Mouse (Mus musculus) spleen, embryonic (tissue): ENCODE measurements around the gene Wdr59.

Experiments used
- CTCF ChIA-PET: fragments of 350-600 bp; sonication (Branson Sonifier 250); formaldehyde crosslinking; loops from one replicate; lab custom pipeline; 2022; lab: Charles Lee

Wdr59 gene

DNA sequence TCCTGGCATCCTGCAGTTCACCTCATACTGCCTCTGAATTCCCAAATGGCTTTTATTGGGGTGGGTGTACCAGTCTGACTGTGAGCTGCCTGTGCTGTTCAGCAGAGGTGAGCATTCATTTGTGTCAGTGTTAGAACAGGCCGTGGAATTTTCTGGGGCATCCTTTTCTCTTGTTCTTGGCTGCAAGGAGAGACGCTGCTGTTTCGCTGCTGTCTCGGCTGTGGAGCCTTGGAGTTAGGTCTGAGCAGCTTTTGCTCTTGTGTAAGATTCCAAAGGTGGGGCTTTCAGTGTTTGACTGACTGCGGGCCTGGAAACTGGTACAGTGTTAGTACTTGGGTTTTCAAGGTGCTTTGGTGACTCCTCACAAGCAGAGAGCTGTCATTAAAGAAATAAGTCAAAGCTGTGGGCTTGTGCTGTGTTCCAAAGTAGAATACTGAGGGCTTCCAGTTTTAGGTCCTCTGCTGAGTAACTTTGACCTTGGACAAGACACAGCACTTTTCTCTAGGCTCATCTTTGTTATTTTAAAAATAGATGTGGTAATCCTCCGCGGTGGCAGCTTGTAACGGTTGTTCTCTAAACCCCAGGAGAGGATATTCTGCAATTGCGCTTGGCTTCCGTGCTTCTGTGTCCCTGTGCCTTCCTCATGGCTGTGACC lies 17.7 kb upstream of the Wdr59 start:
- CTCF ChIA-PET: interaction anchor here (0.7 kb wide), 1 partner anchor 61 kb away, joined by 20 read pairs; no protein-coding TSS in a partner anchor

GRCm38 (mm10) chr8:111538194-111538593 lies 16.3 kb upstream of the Wdr59 start:
- CTCF ChIA-PET: interaction anchor here (0.7 to 1.2 kb wide), 2 partner anchors 15 to 28 kb away, joined by 3 read pairs; no protein-coding TSS in a partner anchor

DNA sequence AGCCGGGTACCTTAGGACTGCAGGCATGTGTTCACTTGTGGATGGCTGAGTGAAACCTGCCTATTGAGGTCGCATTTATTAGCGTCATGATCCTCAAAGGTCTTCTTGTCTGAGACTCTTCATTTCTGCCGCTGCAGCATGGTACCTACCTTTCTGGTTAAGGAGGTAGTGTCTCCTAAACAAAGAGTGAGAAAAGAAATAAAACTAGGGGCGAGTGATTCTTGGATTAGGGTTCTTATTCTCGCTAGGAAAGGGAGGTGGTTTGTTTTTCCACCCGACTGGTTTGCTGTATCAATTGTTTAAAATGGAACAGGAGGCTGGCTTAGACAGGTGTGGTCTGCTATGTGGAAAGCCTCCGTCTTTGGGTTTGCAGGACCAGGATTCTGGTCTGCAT lies 15.9 kb upstream of the Wdr59 start:
- CTCF ChIA-PET: interaction anchor here (1.2 kb wide), 1 partner anchor 29 kb away, joined by 3 read pairs; no protein-coding TSS in a partner anchor

DNA sequence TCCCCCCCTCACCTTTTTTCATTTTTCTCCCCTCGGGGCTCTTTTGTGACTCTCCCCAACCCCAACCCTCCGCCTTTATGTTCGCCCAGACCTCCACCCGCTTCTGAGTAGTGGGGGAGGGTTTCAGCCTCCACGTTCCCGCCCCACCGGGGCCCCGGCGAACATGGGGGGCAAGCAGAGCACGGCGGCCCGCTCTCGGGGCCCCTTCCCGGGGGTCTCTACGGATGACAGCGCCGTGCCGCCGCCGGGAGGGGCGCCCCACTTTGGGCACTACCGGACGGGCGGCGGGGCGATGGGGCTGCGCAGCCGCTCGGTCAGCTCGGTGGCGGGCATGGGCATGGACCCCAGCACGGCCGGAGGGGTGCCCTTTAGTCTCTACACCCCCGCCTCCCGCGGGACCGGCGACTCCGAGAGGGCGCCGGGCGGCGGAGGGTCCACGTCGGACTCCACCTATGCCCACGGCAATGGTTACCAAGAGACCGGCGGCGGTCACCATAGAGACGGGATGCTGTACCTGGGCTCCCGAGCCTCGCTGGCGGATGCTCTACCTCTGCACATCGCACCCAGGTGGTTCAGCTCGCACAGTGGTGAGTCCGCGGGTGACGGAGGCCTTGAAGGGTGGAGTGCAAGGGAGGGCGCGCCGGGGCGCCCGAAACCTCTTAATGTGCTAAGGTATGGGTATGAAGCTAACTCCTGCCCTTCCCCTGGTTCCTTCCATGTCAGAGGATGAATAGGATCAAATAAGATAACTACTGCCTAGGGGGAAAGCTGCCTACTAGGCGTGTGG lies 15.3 kb upstream of the Wdr59 start:
- CTCF ChIA-PET: interaction anchor here (1.2 kb wide), 1 partner anchor 29 kb away, joined by 3 read pairs; no protein-coding TSS in a partner anchor

GRCm38 (mm10) chr8:111536031-111536977 lies 14.4 kb upstream of the Wdr59 start, which contains the start of gene Znrf1:
Gene Znrf1 (plus strand): TSS chr8:111536097.
- CTCF ChIA-PET: interaction anchor here (0.6 to 0.7 kb wide), 4 partner anchors 9 to 72 kb away, joined by 3 to 37 read pairs (median 8); no protein-coding TSS in a partner anchor

DNA sequence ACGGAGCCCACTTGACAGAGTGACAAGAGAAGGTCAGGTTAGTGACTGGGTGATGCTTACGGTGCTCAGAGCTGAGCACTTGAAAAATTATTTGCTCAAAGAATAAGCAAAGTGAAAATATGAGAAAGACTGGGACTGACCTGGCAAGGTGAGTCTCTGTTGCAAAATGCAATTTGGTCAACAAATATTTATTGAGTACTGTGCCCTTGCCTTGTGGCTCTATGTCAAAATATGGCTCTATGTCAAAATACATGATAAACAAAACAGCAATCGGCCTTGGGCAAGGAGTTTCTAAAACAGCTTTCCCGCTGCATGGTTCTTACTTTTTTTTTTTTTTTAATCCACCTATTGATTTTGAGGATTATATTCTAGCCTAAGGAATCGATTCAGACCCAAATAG lies 13.6 kb upstream of the Wdr59 start:
- CTCF ChIA-PET: interaction anchor here (0.6 to 0.7 kb wide), 3 partner anchors 9 to 69 kb away, joined by 3 to 37 read pairs (median 10); no protein-coding TSS in a partner anchor

- CTCF ChIA-PET: interaction anchor here (0.7 kb wide), 1 partner anchor 91 kb away, joined by 3 read pairs; no protein-coding TSS in a partner anchor
These were observed 11.6 kb upstream of the Wdr59 start for GRCm38 (mm10) chr8:111533503-111533902.

DNA sequence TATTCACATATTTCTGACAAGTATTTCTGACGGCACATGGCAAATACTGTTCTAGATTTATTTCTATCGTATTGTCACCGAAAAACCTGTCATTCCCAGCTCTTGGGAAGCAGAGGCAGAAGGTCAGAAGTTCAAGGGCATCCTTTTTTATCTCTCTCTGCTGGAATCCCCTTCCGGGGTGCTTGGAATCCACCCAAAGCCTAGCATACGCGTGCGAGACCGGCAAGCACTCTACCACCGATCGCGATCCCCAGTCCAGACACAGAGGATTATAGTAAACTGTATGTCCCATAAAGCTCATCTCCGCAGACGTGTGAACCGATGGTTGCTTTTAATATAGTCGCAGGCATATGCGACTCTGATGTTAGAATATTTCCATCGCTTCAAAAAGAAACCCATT lies 9.7 kb upstream of the Wdr59 start:
- CTCF ChIA-PET: no interaction called here

GRCm38 (mm10) chr8:111531191-111531590 lies 9.3 kb upstream of the Wdr59 start:
- CTCF ChIA-PET: no interaction called here

DNA sequence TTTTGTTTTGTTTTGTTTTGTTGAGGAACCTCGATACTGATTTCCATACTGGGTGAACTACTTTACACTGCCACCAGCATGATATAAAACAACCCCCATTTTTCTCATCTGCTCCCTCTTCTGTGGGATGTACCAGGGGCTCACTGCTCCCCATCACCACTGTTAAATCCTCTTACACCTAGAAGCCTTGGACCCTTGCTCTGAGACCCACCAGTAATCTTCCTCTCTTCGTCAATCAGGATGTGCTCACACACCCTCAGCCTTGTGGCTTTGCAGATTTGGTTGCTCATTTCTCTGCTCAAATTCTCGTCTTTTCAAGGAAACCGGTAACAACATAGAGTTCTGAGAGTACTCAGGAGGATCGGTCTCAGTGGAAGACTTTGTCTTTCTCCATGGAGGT lies 6.2 kb upstream of the Wdr59 start:
- CTCF ChIA-PET: interaction anchor here (0.6 to 0.7 kb wide), 2 partner anchors 8 to 9 kb away, joined by 3 read pairs; partner anchors contain the start of gene Znrf1

DNA sequence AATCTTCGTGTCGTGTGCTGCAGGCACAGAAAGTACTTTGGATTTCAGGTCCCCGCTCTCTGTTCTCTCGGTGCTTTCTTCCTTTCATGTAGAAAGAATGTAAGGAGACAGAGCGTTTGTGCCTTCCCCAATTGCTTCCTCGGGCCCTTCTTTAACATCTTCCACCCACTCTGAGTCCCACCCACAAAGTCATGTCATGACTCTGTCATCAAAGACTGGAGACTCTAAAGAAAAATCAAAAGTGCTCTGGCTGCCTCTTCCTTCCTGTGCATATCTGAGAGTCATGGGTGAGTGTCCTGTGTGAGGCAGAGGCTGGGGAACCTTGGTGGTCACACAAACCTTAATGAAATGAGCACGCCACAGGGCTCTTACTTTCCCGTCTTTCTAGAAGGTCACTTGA lies 5.3 kb upstream of the Wdr59 start:
- CTCF ChIA-PET: interaction anchor here (0.6 kb wide), 1 partner anchor 9 kb away, joined by 3 read pairs; the partner anchor contains the start of gene Znrf1

DNA sequence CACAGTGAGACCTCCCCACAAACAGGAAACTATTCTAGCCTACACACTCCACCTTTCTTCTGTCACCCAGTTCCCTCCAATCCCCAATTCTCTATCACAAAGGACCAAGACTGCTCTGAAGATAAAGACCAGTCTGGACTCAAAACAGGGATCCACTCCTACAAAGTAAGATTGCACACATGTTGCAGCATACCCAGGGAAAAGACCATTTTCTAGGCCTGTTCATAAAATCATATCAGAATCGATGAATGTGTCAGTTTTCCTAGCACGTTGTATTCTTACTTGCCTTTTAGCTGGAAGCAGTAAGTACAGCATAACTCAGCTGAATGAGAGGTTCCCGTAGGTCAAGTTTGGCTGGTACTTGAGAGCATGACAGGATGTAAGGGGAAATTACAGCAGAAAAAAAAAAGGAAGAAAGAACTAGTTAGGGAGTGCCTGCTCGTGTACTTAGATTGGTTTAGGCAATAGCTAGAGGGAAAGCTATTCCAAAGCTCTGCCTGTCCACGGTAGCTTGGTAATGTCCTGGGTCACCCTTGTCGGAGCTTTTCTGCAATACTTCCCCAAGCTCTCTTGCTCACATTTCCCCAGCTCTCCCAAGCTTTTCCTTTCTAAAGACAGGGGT lies 4.6 kb upstream of the Wdr59 start:
- CTCF ChIA-PET: interaction anchor here (0.7 kb wide), 1 partner anchor 9 kb away, joined by 3 read pairs; no protein-coding TSS in a partner anchor

- CTCF ChIA-PET: no interaction called here
These were observed 4.4 kb downstream of the Wdr59 start for GRCm38 (mm10) chr8:111517466-111517865.

DNA sequence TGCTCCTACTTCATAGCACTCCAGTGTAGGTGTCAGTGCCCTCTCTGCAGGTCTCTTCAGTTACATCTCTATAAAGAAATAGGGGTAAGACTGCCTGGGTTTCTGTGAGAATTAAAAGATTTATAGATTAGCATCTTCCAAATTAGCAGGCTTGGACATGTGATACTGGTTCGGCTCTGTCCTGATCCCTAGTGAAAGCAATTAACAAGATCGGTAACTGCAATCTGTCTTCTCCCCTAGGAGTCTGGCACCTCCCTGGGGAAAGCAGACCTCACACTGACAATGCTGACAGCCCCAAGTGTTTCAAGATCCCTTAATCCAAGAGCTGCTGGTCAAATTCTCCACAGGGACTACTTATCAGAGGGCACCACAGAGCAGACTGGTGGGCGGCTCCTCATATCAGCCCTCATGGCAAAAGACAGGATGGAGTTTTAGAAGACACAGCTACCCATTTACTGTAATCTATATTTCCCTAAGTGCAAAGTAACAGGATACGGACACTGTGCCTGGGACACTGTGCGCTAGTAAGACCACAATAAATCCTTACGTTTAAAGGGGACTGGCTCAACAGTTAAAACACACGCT lies 5.3 kb downstream of the Wdr59 start:
- CTCF ChIA-PET: no interaction called here

GRCm38 (mm10) chr8:111513446-111513845 lies 8.4 kb downstream of the Wdr59 start:
- CTCF ChIA-PET: no interaction called here

- CTCF ChIA-PET: no interaction called here
These were observed 9.0 kb downstream of the Wdr59 start for GRCm38 (mm10) chr8:111512941-111513340.

DNA sequence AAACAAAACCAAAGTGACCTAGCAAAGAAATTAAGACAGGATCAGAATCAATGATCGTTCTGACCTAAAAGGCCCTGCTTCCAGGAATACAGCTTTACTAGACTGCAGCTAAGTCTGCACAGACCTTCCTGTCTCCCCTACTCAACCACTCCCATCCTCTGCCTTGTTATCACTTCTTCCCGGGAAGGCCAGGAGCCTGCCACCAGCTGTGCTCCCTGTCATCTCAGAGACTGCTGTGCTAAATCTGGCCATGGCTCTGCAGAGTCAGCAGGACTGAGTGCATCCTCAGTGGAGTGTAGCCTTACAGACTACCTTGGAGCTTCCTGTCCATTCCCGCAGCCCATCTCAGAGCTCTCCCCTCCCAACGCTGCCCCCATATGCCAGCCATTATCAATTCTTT lies 11.5 kb downstream of the Wdr59 start:
- CTCF ChIA-PET: no interaction called here

GRCm38 (mm10) chr8:111509278-111509677 lies 12.6 kb downstream of the Wdr59 start:
- CTCF ChIA-PET: no interaction called here

- CTCF ChIA-PET: no interaction called here
These were observed 13.3 kb downstream of the Wdr59 start for GRCm38 (mm10) chr8:111508566-111508965.
